Mouse (Mus musculus) stomach, postnatal 0 days (tissue): ENCODE data around the gene Mark3. TPM values are rescaled to one million over a fixed set of nuclear protein-coding genes. Genes with fewer than 3 reads are reported as not detected.

Experiments
- ATAC-seq: fragments of 200-750 bp; cut with Nextera tagmentation; 2 replicates; pipeline ENCODE4 v1.8.0; 2017; ENCODE audit not compliant: low FRiP score, low TSS enrichment
- DNase-seq: peaks from one replicate; pipeline ENCODE4 v3.0.0-alpha.2; 2016; ENCODE audit warnings: low spot score
- H3K27ac ChIP-seq: fragments of 300-500 bp; sonication (generic); replicated peaks from 2 replicates; pipeline ENCODE4 v1.5.1; 2014; ENCODE audit warnings: mild to moderate bottlenecking, control low read depth
- H3K27me3 ChIP-seq: fragments of 300-500 bp; sonication (generic); 2 replicates; pipeline ENCODE4 v1.6.1; 2014; ENCODE audit warnings: low read length; ENCODE audit not compliant: control insufficient read depth, insufficient read depth
- H3K36me3 ChIP-seq: fragments of 300-500 bp; sonication (generic); 2 replicates; pipeline ENCODE4 v1.6.1; 2014; ENCODE audit warnings: low read length, mixed read lengths; ENCODE audit not compliant: control insufficient read depth, insufficient read depth
- H3K4me1 ChIP-seq: fragments of 300-500 bp; sonication (generic); replicated peaks from 2 replicates; pipeline ENCODE4 v1.6.1; 2014; ENCODE audit warnings: antibody characterized with exemption; ENCODE audit not compliant: control insufficient read depth, insufficient read depth
- H3K4me2 ChIP-seq: fragments of 300-500 bp; sonication (generic); replicated peaks from 2 replicates; pipeline ENCODE4 v1.6.1; 2014; ENCODE audit warnings: low read depth, mild to moderate bottlenecking, control low read depth, moderate library complexity
- H3K4me3 ChIP-seq: fragments of 300-500 bp; sonication (generic); 2 replicates; pipeline ENCODE4 v1.5.1; 2014; ENCODE audit warnings: low read depth, low read length, control low read depth
- H3K9ac ChIP-seq: fragments of 300-500 bp; sonication (generic); 2 replicates; pipeline ENCODE4 v1.6.1; 2014; ENCODE audit warnings: mild to moderate bottlenecking, low read length, control low read depth, mixed read lengths
- H3K9me3 ChIP-seq: fragments of 300-500 bp; sonication (generic); 2 replicates; pipeline ENCODE4 v1.6.1; 2016; ENCODE audit warnings: low read length; ENCODE audit not compliant: control insufficient read depth
- CTCF ChIP-seq: IDR thresholded peaks from 2 replicates; pipeline ENCODE4 v1.5.1; 2016; ENCODE audit warnings: antibody characterized with exemption, low read depth, mild to moderate bottlenecking, moderate library complexity
- EP300 ChIP-seq: optimal IDR thresholded peaks from 2 replicates; pipeline ENCODE3; 2016; ENCODE audit warnings: antibody characterized with exemption
- WGBS: fragments of 180-500 bp; shearing (Covaris S2); extraction: QIAGEN DNeasy Blood & Tissue Kit; methylation state at CpG from one replicate; pipeline ENCODE4 v1.1.7; 2014; 5-methylcytosine and 5-hydroxymethylcytosine counted together
- polyA plus RNA-seq: library from polyadenylated mRNA; unstranded; fragments of >200 nt; fragmentation: Nextera tagmentation; extraction: Ambion mirVana; gene quantifications from 2 replicates; pipeline ENCODE4 v1.2.1, GENCODE M21; 2015

Mark3 gene
- polyA plus RNA-seq, 1 experiment from 2014 or later, result 15.6 TPM

GRCm38 (mm10) chr12:111674850-111675486 is 100.6 kb downstream of the Mark3 start:
- Histone ChIP-seq H3K9me3 (no peaks in the 10 kb centered on the region), H3K4me2 (no peak overlapping the region), H3K27me3 (no peaks in the 10 kb centered on the region), H3K9ac (no peak overlapping the region), H3K4me1 (peaks cover 11% of the 10 kb centered on the region), H3K36me3 (no peaks in the 10 kb centered on the region), H3K27ac (no peak overlapping the region), H3K4me3 (no peak overlapping the region)
- ATAC-seq, result no peak
- TF ChIP-seq CTCF (no peak), EP300 (no peak)
- WGBS, result 77% methylated on average over 2 of the region's 2 CpGs
- no peak for DNase-seq

DNA sequence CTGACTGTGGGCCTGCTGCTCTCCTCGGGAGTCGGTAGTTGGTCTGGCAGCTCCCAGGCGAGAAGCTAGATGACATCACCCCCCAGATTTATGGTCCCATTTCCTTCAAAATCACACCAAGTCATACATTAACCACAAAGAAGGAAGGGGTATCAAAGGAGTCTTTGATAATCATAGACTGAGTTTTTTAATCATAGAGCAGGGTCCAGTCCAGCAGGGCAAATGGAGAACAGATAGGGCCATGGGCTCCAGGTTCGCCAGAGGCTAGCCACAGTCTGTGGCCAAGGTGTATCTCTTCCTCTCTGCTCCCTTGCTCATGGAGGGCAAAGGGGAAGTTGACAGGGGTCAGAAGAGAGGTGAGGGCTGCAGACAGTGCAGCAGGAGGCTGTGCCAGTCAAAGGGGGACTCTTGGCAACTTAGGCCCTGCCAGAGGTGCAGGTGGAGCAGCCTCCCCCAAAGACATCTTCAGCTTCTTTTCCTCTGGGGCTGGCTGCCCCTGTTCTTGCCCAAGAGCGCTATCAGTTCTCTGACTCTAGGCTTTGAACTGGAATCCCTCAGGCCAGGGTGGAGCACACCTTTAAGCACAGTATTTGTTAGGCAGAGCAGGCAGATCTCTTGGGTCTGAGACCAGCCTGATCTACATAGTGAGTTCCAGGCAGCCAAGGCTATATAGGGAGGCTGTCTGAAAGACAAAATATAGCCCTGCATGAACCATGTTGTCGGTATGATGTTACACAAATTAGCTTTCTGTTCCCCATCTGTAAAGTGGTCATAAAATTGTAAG is 101.7 kb downstream of the Mark3 start:
- no peak for ATAC-seq
- Histone ChIP-seq H3K4me3 (no peak overlapping the region), H3K4me1 (peaks cover 11% of the 10 kb centered on the region), H3K27me3 (no peaks in the 10 kb centered on the region), H3K36me3 (no peaks in the 10 kb centered on the region), H3K9me3 (no peaks in the 10 kb centered on the region), H3K27ac (no peak overlapping the region), H3K4me2 (no peak overlapping the region), H3K9ac (no peak overlapping the region)
- DNase-seq, result no peak
- 76% methylated on average over 6 of the region's 6 CpGs for WGBS
- TF ChIP-seq EP300, result no peak
- TF ChIP-seq CTCF, result no peak

DNA sequence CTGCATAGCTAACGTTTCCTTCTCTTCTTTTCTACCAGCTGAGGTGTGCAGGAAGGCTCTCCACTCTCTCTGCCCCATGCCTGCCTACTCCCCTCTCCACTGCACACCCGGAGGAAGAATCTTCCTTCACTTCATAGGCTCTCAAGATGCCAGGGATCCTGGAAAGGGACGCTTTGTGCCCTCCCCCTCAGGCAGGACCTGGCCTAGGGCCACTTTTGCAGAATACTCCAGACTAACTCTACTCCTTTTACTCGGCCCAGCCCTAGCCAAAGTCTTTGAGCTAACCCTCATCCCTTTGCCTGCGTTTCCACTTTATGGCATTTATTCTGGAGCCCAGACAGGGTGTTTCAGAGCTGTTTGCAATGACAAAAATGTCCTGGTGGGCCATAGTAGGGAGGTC is 103.1 kb downstream of the Mark3 start:
- DNase-seq (no peak), ATAC-seq (peak; percentile 18; the same call in 1 of the 2 replicates)
- Histone ChIP-seq H3K9me3 (no peaks in the 10 kb centered on the region), H3K4me1 (peaks cover 11% of the 10 kb centered on the region), H3K4me3 (peak overlapping the region; percentile 81), H3K4me2 (peak overlapping the region; percentile 93), H3K27ac (peak overlapping the region; percentile 95), H3K27me3 (no peaks in the 10 kb centered on the region), H3K36me3 (no peaks in the 10 kb centered on the region), H3K9ac (peak overlapping the region; percentile 67)
- TF ChIP-seq CTCF (no peak), EP300 (no peak)
- 9% methylated on average over 5 of the region's 5 CpGs for WGBS

DNA sequence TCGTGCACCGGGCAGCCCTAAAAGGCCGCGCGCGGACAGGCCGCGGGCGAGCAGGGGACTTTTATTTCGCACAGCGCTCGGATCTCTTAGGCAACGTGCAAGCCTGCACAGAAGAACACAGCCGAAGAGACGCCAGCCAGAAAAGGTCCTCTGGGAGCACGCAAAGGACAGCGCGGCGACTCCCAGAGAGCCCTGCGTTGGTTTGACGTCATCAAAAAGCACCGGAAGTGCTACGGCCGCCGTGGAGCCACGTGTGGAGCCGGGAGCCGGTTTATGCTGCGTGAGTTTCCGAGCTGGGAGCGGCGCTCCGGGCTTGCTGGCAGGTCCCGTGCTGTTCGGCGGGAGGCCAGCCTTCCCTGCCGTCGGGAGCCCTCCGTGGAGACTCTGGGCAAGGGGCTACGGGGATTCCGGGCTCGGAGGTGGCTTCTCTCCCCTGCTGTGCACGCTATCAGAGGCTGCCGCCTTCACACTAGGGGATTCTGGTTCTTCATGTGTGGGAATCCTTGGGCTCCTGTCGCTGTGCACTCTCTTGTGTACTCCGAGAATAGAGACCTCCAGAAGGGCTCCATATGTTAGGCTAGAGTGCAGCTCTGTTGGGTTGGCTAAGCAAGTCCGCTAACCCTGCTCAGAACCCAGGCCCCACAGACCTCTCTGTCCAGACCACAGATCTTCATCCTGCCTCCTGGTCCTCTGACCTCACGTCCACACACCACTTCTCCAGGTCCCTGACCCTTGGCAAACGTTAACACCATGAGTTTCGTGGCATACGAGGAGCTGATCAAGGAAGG is 103.8 kb downstream of the Mark3 start, which contains the start of gene Trmt61a:
Trmt61a (plus strand) TSS at position 224 of the 788 bp plus-strand sequence.
- WGBS, result 1% methylated on average over 50 of the region's 51 CpGs
- no peaks in the 10 kb centered on the region for H3K9me3 ChIP-seq
- DNase-seq, result peak; percentile 93

DNA sequence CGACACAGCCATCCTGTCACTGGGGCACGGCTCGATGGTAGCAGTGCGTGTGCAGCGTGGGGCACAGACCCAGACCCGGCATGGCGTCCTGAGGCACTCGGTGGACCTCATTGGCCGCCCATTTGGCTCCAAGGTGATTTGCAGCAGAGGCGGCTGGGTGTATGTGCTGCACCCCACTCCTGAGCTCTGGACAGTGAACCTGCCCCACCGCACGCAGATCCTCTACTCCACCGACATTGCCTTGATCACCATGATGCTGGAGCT is 104.3 kb downstream of the Mark3 start:
- no peaks in the 10 kb centered on the region for H3K36me3 ChIP-seq
- H3K27ac ChIP-seq, result no peak overlapping the region
- H3K4me2 ChIP-seq, result peak overlapping the region; percentile 93
- DNase-seq, result no peak
- H3K4me1 ChIP-seq, result peaks cover 11% of the 10 kb centered on the region
- TF ChIP-seq CTCF (no peak), EP300 (no peak)
- H3K4me3 ChIP-seq, result peak overlapping the region; percentile 81
- H3K27me3 ChIP-seq, result no peaks in the 10 kb centered on the region
- no peak for ATAC-seq
- no peaks in the 10 kb centered on the region for H3K9me3 ChIP-seq
- 4% methylated on average over 13 of the region's 13 CpGs for WGBS
- peak overlapping the region; percentile 67 for H3K9ac ChIP-seq

More for the DNA sequence above, 103.8 kb downstream of the Mark3 start, which contains the start of gene Trmt61a:
- Histone ChIP-seq H3K27ac (peak within 1 kb of the TSS; percentile 95), H3K4me1 (peaks cover 11% of the 10 kb centered on the region), H3K4me3 (peak within 1 kb of the TSS; percentile 81), H3K27me3 (no peaks in the 10 kb centered on the region), H3K4me2 (peak within 1 kb of the TSS; percentile 93), H3K36me3 (no peaks in the 10 kb centered on the region), H3K9ac (peak within 1 kb of the TSS; percentile 67)
- peak; percentile 91 for ATAC-seq
- TF ChIP-seq EP300, result no peak
- TF ChIP-seq CTCF, result no peak
